Mouse (Mus musculus): ENCODE results near the gene Rnf144b. TPM values are rescaled to one million over a fixed set of nuclear protein-coding genes. Genes with fewer than 3 reads are reported as not detected.

Rnf144b gene
- 2.3 and 2.4 TPM in 2 replicates for polyA plus RNA-seq (2012; rRNA removed)

DNA sequence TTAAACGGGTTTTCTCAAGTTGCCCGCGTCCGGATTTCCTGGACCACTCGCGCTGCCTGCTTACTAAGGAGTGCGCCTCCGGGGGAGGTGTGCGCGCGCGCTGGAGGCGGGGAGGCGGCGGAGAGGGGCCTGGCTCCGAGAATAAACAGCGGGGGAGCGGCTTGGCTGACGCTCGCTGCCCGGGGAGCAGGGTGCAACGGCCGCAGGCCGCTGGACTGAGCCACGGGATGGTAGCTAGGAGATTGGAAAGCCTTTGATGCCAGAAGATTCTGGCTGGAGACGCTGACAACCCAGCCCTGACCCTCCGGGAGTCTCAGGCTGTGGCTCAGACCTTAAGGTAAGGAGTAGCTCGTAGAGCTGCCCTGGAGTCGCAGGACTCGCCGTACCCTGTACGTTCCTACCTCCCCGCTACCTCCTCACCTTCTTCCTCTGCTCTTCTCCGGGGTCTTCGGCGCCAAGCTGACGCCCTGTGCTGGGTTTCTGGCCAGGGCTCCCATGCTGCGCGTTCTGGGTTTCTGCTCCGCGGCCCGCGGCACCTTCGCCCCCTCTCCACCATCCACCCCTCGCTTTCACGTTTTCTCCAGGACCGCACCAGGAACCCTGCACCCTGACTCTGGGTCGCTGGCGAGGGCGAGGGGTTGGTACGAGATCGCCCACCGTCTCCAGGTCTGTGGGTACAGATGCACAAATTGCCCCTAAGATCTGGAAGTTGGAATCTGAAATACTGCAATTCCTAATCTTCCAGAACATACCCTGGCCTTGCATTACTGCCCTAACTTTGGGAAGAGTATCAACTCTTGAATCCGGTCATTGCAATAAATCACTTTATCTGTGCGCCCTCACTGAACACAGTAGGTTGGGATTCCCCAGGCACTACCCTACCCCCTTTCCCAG, at the start of gene Rnf144b:
Rnf144b (plus strand) TSS at position 120 of the 894 bp plus-strand sequence.

DNA sequence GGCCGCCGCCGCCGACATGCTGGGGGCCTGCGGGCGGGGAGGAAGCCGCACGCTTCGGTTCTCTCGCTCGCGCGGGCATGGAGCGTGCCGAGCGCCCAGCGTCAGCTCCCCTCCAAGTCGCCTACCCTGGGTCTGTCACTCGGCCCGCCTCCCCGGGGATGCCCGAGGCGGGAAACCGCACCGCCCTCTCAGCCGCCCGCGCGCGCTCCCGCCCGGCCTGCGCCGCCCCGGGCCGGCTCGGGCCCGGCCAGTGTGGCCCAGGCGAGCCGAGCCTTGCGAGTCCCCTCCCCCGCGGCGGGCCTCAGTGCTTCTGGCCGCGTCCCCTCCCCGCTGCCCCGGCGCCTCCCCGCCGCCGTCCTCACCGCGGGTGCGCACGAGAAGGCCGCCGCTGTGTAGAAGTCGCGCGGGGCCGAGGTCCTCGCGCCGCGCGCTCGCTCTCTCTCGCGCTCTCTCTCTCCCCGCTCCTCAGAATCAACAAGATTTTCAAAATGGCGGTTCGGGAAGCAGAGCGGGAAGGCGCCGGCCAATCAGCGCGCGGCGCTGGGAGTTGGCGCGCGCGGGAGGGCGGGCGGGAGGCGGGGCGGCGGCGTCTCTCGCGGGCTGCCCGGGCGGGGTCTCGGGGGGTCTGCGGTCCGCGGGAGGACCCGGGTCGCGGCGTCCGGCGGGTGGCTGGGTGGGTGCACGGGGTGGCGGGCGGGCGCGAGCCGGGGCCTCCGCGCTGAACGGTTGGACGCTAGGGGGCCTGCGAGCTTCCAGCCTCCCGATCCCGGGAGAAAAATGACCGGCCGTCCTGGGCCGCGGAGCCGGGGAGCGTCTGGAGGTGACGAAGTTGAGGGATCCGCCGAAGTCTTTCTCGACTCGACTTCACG, 16.5 kb upstream of the Rnf144b start, which contains the start of gene Dek:
Dek (minus strand) TSS at position 491 of the 869 bp plus-strand sequence.

Other genes with a start within 250 kb of the Rnf144b start
- gene Kif13a, start 192.8 kb upstream of the Rnf144b start, polyA plus RNA-seq (2012; rRNA removed), result 14.9 and 15.1 TPM in 2 replicates
- gene Nhlrc1, start 107.8 kb upstream of the Rnf144b start, polyA plus RNA-seq (2012; rRNA removed), result 16.3 and 17.2 TPM in 2 replicates
- 20.5 and 22.8 TPM in 2 replicates for gene Kdm1b, start 79.2 kb upstream of the Rnf144b start, polyA plus RNA-seq (2012; rRNA removed)
- gene Tpmt, start 77.9 kb upstream of the Rnf144b start, polyA plus RNA-seq (2012; rRNA removed), result 12.8 and 13.4 TPM in 2 replicates
- 45.2 and 49.3 TPM in 2 replicates for gene Dek, start 16.5 kb upstream of the Rnf144b start, polyA plus RNA-seq (2012; rRNA removed)

Data from central nervous system, embryonic 18 days (tissue).